Mouse (Mus musculus) CH12.LX (cell line): ENCODE data around the gene 9530053A07Rik.

Experiments used
- CTCF ChIP-seq, 2 experiments: IDR thresholded peaks in 1 of 2; conservative IDR thresholded peaks in 1 of 2; 2 replicates each; pipeline ENCODE4 v1.5.1; 2011 to 2012; ENCODE audit warnings: low read depth in 2 of 2, low read length in 2 of 2, improper control_type of control experiment in 1 of 2, inconsistent platforms in 1 of 2, mild to moderate bottlenecking in 1 of 2, moderate library complexity in 1 of 2
- EP300 ChIP-seq: IDR thresholded peaks from 2 replicates; pipeline ENCODE4 v1.6.1; 2011; ENCODE audit warnings: low read length, improper control_type of control experiment
- ETS1 ChIP-seq: conservative IDR thresholded peaks from 2 replicates; pipeline ENCODE4 v1.6.1; 2012; ENCODE audit warnings: low read depth, mild to moderate bottlenecking, inconsistent platforms, low read length, improper control_type of control experiment, moderate library complexity
- KAT2A ChIP-seq: IDR thresholded peaks from 2 replicates; pipeline ENCODE4 v1.6.1; 2012; ENCODE audit warnings: low read length, improper control_type of control experiment, inconsistent platforms; ENCODE audit not compliant: insufficient replicate concordance
- MYC ChIP-seq: IDR thresholded peaks from 2 replicates; pipeline ENCODE4 v1.6.1; 2011; ENCODE audit warnings: low read depth, mild to moderate bottlenecking, improper control_type of control experiment, low read length
- NRF1 ChIP-seq: IDR thresholded peaks from 2 replicates; pipeline ENCODE4 v1.6.1; 2014; ENCODE audit warnings: low read depth, mild to moderate bottlenecking, inconsistent platforms, low read length, improper control_type of control experiment, moderate library complexity
- POLR2A ChIP-seq: IDR thresholded peaks from 2 replicates; pipeline ENCODE4 v1.6.1; 2011; ENCODE audit warnings: low read depth, mild to moderate bottlenecking, improper control_type of control experiment, low read length
- POLR2AphosphoS2 ChIP-seq: IDR thresholded peaks from 2 replicates; pipeline ENCODE4 v1.6.1; 2011; ENCODE audit warnings: low read depth, low read length, improper control_type of control experiment
- TBP ChIP-seq: conservative IDR thresholded peaks from 2 replicates; pipeline ENCODE4 v1.6.1; 2011; ENCODE audit warnings: low read depth, low read length, improper control_type of control experiment
- USF1 ChIP-seq: IDR thresholded peaks from 2 replicates; pipeline ENCODE4 v1.6.1; 2014; ENCODE audit warnings: low read depth, mild to moderate bottlenecking, inconsistent platforms, low read length, improper control_type of control experiment
- USF2 ChIP-seq: conservative IDR thresholded peaks from 2 replicates; pipeline ENCODE4 v1.6.1; 2011; ENCODE audit warnings: low read depth, low read length, improper control_type of control experiment

GRCm38 (mm10) chr7:28199054-28199453, 69.8 kb downstream of the 9530053A07Rik start:
- TF ChIP-seq ETS1: no peak
- TF ChIP-seq EP300: no peak
- no peak for TF ChIP-seq TBP
- TF ChIP-seq POLR2A: no peak
- TF ChIP-seq CTCF (conservative IDR thresholded peaks at IDR 0.05 in 1 of 2, IDR thresholded peaks at IDR 0.05 in 1 of 2; ENCODE audit: low read depth in 2 of 2, low read length in 2 of 2): no peak
- TF ChIP-seq NRF1: no peak
- TF ChIP-seq KAT2A: no peak
- TF ChIP-seq MYC: no peak
- no peak for TF ChIP-seq USF1
- TF ChIP-seq USF2: no peak
- no peak for TF ChIP-seq POLR2AphosphoS2
